Mouse (Mus musculus) ES-E14 (cell line): ENCODE results near the gene Pkp1.

Experiments
- CHD2 ChIP-seq: IDR thresholded peaks from 2 replicates; pipeline ENCODE4 v1.6.1; 2014; ENCODE audit warnings: mild to moderate bottlenecking, low read depth, low read length, inconsistent platforms
- ZC3H11A ChIP-seq: IDR thresholded peaks from 2 replicates; pipeline ENCODE4 v1.6.1; 2012; ENCODE audit warnings: low read depth, mild to moderate bottlenecking, inconsistent platforms, low read length, borderline replicate concordance

DNA sequence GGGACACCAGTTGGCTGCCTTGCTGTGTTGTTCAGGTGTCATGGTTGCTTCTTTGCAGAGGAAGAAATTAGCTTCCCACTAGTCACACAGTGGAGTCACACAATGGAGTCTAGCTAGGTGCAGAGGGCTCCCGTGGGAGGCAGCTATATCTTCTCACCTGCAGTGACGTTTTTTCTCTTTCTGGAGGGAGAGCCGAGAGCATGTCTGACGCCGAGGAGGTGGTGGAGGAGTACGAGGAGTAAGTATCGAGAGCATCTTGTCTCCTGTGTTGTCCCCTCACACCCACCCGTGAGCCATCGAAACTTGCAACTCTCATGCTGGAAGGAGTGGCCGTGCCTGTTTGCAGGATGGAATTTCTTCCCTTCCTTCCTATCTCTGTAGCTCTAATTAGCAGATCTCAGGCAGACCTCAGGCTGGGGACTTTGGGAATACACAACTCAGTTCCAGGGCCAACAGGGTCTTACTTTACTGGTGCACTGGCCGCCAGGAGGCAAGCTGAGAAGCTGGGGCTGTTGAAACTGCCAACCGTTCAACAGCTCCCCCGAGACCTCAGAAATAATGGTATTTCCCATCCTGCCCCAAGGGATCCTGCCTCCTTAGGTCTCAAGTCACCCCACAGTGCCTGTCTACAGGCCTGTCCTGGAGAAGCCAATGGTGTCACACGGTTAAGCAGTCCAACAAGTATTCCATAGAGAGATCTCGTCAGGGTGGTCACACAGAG lies 78.2 kb downstream of the Pkp1 start:
- no peak for TF ChIP-seq ZC3H11A
- no peak for TF ChIP-seq CHD2
